Mouse (Mus musculus) testis, postnatal 10 days (tissue): ENCODE data around the gene Atxn7l1.

ENCODE experiments used
- DNase-seq: peaks from one replicate; pipeline ENCODE4 v3.0.0; 2021; ENCODE audit warnings: low spot score

The Atxn7l1 gene

DNA sequence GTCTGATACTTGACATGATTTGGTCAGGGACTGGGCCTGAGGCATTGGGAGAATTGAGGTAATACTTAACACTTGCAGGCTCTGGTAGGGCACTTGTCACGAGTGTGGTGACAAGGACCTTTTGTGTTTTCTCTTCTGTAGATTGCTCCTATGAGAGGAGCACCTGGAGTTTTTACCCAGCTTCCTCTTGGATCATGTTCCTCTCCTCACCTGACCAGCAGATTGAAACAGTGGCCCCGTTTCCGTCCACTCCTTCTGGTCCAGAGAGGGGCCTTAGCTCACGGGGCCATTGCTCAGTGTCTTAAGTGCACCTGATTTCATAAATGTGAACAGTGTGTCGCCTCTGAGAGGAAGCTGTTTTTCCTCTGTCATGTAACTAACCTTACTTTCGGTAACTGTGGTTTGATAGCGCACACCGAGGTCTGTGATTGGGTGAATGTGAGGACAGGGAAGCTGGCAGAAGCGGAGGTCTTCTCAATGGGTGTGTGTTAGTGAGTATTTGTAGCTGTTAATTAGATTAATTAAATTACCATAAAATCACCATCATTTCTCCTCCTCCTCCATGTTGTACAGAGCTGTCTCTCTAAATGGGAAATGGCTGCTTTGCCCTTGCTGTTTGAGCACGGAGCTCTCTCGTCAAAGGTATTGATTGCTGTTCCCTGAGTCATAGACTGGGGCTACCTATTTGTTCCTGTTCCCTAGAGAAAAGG lies 35.1 kb downstream of the Atxn7l1 start:
- DNase-seq = no peak

DNA sequence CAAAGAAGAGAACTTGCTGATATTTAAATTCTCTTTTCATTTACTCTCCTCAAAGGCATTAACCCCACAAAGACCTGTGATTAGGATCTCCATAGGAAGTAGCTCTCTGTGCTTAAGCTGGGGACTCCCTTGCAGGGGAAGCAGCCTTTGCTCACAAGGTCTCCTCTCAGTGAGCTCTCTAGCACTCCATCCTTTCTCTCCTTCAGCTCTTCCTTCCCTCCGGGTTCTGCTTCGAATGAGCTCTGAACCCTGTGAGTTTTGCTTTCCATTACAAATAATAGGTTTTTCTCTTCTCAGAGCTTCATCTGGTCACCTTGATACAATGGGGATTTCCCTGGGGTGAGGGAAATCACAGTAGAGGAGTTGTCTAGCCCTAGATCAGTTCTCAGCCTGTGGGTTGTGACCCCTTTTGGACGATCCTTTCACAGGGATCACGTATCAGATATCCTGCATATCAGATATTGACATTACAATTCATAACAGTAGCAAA lies 35.7 kb downstream of the Atxn7l1 start:
- DNase-seq = no peak

DNA sequence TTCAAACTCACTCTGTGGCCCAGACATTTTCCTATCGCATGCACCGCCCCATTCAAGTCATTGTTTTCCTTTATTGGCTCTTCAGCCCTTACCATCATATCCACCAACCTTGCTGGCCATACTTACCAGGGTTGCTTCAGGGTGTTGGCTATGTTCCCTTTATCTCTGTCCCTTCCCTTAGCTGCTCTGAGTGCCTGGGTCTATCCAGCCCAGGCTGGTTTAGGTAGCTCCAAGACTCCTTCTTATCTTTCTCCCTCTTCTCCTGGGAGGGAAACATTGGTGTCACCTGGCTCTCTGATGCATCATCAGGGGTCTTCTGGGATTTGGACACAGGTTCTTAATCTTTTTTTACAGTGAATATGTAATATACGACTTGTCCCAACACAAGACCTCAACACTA lies 36.6 kb downstream of the Atxn7l1 start:
- no peak for DNase-seq

DNA sequence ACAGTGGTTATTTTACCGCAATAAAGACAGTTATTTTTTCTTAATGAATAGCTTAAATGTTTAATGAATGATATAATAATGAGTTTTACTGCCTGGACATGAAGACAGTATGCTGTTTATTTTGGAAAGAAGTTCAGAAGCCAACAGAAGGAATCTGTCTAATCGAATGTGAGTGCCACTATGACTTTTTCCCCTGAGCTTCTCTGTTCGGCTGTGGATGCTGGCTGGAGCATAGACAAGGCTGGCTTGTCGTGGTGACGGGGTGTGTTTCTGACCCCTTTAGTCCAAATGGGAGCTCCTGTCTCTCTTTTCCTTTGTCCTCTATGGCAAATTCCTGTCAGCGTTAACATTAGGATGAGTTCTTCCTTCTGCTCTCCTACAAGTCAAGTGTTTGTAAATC lies 37.6 kb downstream of the Atxn7l1 start:
- DNase-seq = no peak

DNA sequence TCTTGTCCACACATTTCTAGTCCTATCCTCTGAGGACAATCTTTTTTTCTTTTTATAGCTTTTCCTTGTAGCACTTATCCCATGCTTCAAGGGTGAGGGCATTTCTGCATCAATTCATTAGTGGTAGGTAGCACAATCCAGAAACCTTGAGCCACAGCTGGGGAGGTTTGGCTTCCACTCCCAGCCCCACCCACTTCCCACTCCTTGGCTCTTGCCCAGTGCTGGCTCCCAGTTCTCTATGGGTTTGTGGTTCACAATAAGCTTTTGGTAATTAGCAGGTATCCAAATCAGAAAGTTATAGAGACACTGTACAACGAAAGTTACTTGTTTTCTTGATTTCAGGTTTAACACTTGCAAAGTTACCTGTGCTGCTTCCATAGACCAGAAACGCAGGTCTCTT lies 38.8 kb downstream of the Atxn7l1 start:
- DNase-seq = no peak

DNA sequence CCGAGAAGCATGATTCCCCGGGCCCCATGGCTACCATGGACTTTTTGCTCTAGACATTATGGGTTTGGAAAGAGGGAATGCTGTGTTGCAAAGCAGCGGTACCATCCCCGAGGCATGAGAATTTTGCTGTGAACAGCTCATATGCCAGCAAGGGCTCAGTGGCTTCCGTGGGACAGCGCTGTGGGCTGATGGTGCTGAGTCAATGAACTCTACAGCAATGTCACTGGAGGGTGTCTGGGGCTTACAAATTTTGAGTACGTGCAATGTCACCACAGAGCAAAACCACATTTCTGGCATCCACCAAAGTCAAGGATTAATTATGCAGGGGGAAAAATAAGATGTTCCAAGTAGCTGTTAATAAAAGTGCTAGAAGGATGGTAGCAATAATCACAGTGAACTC lies 42.6 kb downstream of the Atxn7l1 start:
- DNase-seq = no peak

DNA sequence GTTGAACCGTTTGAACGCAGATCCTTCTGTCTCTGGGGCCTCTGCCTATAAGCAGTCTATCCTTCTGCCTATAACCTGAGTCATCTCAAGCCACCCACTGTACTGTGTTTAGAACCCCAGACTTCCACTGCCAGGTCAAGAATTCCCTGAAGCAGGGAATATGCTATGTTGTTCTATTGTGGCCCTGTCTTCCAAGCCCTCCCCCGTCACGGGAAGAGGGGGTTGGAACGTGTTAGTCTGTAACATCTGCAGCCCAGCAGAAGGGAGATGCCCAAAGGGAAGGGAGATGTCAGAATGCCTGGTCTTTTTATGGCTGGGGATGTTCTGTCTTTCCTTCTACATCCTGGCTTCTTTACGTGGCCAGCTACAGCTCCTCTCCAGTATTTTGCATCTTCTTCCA lies 43.1 kb downstream of the Atxn7l1 start:
- no peak for DNase-seq

DNA sequence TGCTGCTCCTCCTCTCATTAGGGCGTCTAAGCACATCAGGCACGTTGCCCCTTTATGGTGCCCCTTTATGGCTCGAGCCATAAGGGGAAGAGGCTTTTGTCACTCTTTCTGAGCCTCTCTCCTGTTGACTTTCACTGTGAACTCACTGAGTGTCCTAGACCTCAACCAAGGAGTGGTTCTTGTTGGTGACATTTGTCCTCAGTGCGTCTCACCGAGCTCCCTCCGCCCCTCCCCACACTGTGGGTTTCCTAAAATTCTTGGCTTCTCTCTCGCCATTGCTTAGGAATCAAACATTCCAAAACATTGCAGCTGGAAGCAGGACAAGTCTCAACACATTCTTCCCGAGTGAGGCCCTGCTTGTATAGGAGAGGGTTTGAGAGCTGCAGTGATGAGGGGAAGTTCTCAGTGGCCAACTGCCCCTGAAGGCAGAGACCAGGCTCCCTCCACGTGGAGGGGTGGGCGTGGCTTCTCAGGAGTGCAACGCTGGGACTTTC lies 46.0 kb downstream of the Atxn7l1 start:
- peak; percentile 53 for DNase-seq

DNA sequence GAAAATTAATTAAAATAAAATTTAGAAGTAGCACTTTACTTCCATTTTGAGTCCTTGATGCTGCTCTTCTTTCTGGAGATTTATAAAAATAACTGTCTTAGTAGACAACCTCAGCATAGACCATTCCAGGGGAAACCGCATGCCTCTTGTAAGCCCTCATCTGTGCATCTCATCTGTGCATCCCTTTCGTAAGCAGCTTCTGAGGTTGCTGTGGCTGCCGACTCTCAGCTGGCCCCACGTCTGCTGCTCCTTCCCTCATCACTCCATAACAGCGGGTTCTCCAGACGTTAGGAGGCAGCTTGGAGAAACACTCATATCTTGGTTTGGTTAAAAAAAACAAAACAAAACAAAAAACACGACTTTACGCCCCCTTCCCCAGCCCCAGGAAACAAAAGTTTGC lies 47.7 kb downstream of the Atxn7l1 start:
- no peak for DNase-seq

DNA sequence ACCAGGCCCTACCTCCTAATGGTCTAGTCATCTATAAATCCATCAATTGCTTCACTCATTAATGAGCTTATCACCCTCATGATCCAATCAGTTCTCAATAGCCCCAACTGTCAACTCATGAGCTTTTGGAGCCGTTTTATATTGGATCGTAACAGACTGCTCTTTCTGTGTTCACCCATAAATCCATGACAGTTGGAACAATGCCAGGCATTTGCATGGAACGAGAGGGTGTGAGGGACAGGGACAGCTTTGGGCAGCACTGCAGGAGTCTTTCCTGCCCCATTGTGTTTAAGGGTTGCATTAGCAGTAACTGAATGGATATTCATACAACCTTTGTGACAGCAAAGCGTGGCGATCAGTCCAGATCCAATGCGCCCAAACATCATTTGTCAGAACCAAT lies 49.8 kb downstream of the Atxn7l1 start:
- DNase-seq = no peak

DNA sequence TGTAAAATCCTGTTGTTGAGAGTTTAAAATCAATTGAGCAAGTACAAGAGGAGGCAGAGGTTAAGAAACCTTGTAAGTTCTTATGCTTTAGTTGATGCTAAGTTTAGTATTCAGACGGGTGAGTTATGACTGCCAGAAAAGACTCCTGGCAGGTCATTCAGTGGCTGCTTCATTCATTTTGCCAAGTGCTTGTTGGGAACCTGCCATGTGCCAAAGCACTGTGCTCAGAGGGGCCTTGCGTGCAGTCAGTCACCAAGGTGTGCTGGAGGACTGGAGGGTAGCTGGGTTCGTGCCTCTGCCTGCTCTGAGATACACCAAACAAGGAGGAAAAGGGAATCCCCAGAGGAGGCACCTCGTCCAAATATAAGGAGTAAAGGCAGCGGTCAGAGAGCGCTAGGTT lies 50.3 kb downstream of the Atxn7l1 start:
- no peak for DNase-seq

DNA sequence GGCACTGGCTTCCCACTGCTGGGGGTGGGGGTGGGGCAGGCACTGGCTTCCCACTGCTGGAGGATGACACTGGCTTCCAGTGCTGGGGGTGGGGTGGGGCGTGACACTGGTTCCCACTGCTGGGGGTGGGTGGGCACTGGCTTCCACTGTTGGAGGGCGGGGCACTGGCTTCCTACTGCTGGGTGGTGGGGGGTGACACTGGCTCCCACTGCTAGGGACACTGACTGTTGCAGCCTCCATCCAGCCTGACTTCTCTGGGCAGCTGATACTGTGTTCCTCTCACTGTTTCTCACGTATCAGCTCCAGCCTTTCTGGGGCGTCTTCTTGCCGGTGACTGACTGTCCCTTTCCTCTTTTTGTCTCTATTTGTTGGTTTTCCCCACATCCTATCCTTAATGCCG lies 53.6 kb downstream of the Atxn7l1 start:
- DNase-seq = no peak

DNA sequence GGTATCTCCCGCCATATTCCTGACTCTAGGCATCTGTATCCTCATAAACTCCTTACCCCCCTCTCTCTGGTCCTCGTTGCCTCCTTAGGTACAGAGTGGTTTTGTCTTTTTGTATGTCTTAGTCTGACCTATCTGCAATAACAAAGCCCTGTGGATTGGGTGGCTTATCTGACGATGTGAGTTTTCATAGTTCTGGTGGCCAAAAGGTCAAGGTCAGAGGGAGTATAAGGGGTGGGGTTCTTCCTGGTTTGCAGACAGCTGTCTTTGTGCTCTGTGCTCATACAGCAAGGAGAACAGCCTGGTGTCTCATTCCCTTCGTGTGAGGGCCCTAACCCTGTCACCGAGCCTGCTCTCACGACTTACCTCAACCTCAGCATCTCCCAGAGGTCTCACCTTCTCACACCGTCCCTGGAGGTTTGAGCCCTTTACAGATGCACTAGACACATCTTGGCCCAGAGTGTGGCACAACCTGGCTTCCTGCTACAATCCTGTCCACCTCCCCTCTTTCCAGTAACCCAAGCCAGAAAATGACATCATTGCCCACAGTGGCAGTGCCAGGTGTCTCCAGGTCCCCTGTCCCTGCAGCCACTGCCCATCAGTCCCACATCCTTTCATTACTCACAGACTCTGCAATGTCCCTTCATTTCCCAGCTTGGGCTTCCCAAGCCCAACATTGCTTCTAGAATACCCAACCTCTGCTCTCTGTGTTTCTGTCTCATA lies 54.2 kb downstream of the Atxn7l1 start:
- DNase-seq = no peak

DNA sequence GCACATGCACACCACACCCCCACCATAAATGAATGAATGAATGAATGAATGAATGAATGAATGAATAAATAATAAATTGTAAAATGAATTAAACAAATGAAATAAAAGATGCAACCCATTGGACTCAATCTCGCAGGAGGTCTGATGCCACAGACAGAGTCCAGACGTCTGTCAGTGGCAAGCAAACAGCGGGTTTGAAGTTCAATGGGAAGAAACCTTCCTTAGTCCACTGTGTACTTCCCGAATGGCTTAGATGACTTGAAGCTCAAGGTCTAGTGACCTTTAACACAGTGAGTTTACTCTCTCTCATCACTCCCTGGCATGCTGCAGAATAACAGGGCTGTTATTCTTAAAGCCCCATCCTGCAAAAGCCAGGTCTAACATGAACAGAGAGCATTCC lies 57.8 kb downstream of the Atxn7l1 start:
- no peak for DNase-seq

DNA sequence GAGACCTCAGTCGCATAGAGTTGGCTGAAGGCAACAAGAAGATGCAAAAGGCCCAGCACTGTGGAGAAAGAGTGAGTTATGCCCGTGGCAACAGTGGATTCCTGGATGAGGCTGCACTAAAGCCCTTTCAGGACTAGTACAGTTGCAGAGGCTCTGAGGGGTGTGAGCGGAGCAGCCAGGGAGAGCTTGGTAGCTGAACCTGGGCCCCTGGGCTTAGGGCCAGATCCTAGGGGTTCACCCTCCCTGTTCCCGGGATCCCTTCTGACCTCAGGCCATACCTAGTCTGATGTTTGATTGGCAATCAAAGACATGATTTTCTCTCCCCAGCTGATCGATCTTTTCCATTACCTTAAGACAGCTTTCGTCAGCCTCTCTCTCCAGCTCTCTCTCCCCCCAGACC lies 58.8 kb downstream of the Atxn7l1 start:
- DNase-seq = no peak

DNA sequence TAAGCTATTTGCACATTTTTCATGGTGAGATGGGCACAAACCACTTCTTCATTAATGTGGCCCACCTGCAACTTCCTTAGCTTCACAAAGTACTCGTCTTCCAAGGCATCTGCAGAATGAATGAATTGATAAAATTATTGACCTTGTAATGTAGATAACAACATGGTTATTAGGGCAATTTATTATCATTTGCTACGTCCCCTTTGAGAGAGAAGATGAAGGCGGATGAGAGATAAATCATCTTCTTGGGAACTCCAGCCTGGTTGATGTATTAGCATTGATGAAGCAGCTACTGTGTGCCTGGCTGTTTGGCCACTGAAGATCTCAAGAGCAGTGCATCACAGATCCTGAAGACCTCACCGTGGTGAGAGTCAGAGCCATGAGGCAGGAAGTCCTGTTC lies 63.4 kb downstream of the Atxn7l1 start:
- DNase-seq = no peak

DNA sequence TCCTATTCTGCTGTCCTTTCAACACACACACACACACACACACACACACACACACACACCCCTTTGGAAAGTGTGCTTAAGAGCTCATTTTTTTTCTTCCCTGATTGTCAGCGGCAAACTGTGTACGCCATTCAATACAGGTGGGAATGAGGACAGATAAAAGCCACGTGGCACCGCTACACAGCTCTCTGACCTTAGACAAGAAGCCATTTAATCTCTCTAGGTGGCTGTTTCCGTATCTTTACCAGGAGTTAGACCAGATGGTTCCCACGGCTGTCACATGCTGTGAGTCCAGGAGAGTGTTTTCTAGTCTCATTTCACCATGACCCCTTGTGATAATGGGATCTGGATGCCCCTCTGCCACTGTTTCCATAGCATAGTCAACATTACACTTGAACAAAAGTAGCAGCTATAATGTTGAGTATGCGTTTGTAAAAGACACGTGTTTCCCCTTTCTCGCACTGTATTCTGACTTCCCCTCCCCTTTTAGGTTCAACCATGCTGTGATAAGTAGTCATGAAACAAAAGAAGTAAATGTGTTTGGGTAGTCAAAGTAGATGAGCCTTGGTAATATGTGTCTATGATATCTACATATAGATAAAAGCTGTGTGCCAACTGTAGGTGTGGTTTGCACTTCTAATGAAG lies 70.8 kb downstream of the Atxn7l1 start:
- DNase-seq = no peak

DNA sequence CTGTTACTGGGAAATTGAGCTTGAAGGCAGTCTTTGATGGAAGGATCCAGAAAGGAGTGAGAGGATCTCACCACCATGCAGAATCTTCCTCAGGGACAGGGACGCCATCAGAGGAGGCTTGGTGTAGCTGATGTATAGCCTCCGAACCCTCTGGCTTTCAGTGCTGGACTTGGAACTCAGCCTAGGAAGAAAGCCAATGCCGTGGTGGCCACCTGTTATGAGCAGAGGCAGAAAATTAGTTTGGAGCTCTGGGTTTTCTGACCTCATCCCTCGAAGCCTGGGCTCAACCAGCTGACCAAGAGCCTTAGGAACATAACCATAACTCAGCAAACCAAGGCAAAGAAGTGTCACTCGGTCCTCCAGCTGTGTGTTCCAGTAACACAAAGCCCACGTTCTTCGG lies 71.9 kb downstream of the Atxn7l1 start:
- no peak for DNase-seq

DNA sequence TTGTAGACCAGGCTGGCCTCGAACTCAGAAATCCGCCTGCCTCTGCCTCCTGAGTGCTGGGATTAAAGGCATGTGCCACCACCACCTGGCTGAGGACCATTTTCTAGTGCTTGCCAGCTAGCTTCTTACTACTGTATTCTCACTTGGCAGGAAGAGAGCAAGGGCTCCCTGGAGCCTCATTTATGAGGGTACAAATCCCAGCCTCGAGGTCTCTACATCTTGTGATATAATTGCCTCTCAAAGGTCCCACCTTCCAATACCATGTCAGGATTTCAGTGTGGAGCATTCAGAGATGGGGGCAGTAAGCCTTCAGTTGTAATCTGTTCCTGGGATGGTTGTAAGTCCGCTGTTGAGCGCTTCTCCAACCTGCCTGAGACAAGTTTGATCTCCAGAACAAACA lies 72.6 kb downstream of the Atxn7l1 start:
- DNase-seq = no peak

DNA sequence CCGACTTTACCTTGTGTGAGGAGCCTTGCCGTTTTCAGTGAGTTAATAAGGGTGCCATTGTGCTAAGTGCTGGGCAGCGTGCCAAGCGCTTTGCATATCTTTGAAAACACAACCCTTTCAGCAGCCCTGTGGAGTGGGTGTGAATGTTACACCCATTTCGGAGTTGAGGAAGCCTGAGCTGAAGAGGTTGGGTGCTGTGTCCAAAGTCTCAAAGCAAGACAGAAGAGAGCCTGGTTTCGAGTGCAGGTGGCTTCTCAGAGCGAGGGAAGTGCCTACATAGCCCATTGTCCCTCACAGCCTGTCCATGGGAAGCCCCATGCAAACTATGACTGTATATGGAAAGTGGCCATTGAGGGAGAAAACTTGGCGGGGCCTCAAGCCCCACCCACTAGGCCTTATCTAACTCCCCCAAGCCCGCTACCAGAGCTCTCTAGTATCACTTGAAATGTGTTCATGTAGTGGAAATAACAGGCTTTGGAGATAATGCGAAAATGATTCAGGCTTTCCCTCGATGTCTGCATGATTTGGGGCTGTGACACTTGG lies 73.1 kb downstream of the Atxn7l1 start:
- peak; percentile 63 for DNase-seq

DNA sequence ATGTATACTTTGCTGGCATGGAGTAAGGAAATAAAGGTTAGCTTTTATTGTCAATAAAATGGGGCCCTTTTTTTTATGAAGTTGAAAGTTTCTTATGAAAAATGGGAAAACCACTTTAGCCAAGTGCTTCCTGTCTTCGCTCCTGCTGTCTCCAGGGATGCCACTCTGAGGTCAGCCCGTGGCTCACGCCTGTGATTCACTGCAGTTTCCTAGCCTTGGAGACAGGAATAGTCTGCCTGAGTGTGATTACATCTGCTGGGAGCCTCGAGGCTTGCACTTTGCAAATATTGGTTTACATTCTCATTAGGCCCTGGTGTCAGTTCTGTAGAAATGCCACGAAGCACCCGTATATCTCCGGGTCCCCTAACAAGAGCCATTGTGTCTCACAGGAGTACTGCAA lies 74.7 kb downstream of the Atxn7l1 start:
- no peak for DNase-seq

DNA sequence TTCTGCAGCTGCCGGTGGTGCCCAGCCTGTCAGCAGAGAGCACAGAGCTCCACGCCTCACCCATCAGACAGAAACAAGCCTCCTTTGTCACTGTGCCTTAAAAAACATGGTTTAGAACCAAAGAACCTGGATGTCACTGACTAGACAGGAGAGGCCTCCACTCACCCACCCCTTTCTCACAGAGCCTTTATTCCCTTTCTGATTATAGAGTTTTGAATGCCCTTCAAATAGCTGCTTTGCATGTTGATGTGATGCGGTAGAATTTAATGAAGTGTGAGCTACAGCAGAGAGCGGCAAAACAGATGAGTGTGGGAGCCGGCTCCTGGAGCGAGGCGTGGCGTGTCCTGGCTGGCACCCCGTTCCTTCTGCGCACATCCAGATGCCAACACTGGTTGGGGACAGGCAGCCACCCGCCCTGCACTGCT lies 77.6 kb downstream of the Atxn7l1 start:
- DNase-seq = no peak

DNA sequence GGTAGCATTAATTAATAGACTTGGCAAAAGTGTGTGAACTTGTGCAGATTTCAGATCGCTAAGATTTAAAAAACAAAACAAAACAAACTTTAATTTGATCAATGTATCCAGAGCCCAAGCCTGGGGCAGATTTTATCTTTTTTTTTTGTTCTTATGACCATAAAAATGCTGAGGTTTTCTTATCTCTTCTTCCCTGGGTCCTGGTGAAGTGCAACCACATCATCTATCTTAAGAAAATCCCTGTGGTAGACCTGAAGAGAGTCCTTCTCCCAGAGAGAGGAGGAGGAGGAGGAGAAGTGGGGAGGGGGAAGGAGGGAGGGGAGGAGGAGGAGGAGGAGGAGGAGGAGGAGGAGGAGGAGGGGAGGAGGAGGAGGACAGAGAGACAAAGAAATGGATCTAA lies 78.5 kb downstream of the Atxn7l1 start:
- DNase-seq = no peak
